Mouse (Mus musculus) forelimb bud, embryonic 11.5 days (tissue): ENCODE data around the gene Slx4.
A peak's percentile ranks its signal among the peaks of the same experiment; 100 is the strongest.
"Not testable (repeated sequence)": the region's sequence is repeated elsewhere in the genome, so short reads cannot be mapped to it uniquely, and the experiment has no call there.

ENCODE experiments used
- DNase-seq: peaks from one replicate; pipeline ENCODE4 v3.0.0-alpha.2; 2012; ENCODE audit warnings: low read depth, low spot score

Gene Slx4

DNA sequence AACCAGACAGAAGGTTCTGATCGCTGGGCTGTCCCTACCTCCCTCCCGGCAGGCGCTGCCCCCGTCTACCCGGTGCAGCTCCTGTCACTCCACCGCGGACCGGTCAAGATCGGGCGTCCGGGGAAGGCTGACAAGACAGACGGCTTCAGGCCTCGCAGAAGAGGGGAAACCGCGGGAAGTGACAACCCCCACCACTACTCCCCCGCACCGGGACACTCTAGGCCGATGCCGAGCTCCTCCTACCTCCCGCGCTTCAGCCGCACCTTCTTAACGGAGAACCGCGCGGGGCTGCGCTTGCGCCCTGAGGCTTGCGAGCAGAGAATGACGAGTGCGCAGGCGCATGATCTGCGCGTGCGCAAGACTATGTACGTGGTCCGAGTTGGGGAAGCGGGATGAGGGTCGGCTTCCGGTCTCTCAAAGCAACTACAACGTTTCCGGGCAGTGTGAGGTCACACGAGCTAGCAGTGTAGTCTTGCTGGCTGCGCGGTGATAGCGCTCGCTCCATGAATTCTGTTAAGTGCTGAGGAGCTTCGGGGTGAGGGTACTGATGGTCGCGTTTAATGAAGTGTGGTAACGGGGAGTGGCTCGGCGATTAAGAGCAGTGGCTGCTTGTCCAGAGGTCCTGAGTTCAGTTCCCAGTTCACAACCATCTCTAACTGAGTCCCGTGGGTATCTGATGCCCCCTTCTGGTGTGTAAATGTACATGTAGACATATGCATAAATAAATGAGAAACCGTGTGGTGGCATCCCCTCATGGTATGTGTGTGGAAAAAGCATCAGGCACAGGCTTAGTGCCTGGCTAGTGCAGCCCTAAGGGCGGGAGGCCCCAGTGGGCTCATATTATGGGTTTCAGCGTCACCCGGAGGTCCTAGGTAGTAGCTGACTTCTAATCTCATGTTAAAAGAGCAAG, at the start of gene Slx4:
Gene Slx4, minus strand, starts transcription at position 282 of the 910 bp plus-strand sequence.
- peak; percentile 99 for DNase-seq

DNA sequence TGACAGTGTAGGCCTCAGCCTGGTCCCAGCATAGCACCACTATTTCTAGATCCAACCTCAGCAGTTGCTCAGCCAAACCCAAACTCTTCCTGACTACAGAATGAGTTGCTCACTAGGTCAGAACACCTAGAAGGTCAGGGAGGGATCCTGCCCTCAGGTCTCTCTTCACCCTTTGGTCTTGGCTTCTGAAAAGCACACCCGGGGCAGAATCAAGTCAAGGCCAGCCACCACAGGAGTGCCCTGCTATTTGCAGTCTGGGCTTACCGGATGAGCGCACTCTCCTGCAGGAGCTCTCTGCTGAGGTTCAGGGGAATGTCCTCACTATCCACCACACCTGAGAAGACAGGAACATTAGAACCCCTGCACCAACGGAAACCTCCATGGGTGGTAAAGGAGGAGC, 49.0 kb upstream of the Slx4 start:
- no peak for DNase-seq

DNA sequence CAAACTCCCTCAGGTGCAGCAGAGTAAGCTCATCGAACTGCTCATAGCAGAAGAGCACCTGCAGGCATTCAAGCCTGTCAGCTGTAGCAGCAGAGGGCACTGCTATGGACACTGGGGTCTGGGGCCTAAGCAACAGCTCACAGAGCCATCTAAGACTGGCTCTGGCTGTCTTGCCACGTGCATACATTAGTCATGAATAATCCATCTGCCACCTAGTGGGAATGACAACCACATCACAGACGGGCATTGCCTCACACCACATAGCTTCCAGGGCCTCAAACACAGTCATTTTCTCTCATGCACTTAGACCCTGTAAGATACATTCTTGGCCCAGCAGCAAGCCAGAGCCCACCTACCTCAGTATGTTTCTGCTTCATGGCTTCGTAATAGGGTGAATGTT, 42.0 kb upstream of the Slx4 start:
- DNase-seq: no peak

DNA sequence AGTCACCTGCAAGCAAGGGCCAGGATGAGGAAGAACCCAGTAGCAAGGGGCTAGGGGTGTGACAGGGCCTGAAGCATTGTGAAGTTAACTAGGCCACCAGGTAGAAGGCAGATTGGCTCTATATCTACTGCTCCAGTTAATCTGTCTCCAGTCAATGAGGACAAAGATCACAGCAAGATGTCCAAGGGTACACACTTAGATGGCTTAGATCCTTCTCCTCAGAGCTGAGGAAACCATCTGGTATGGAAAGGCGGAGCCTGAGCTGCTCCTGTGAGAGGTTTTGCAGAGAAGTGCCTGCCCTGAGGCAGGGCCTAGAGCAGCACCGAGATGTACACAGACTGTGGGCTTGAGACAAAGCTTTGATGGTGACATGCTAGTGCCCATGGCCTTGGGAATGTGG, 40.5 kb upstream of the Slx4 start:
- no peak for DNase-seq

DNA sequence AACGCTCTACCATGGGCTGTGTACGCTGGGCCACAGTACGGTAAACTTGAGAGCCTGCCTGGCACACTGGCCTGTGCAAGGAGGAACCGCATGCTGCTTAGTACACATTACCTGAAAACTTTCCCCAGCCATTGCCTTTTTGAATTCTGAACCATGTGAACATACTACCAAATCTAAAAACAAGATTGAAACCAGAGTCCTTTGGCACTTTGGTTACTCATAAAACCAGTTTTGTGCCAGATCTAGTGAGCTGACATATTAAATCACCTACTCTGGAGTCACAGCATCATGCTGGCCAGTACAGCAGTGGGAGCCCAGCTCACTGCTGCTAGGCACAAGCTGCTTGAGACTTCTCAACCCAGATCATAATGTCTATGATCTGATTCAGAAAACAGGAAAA, 38.1 kb upstream of the Slx4 start:
- no peak for DNase-seq

DNA sequence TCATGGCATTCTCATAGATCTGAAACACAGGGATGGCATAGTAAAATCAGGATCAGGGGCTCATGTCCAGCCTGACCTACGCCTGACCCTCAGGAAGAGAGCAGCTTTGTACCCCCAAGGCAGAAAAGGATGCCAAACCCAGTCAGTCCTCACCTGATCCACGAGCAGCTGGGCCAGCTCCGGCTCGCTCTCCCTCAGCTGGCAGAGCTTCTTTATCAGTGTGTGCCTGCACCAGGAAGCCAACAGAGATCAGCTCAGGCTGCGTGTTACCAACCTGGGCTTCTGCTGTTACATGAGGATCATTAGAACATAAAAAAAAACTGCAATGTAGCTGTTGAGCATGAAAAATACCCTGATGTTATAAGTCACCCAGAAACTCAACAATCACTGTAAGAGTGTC, 36.6 kb upstream of the Slx4 start:
- DNase-seq: no peak

DNA sequence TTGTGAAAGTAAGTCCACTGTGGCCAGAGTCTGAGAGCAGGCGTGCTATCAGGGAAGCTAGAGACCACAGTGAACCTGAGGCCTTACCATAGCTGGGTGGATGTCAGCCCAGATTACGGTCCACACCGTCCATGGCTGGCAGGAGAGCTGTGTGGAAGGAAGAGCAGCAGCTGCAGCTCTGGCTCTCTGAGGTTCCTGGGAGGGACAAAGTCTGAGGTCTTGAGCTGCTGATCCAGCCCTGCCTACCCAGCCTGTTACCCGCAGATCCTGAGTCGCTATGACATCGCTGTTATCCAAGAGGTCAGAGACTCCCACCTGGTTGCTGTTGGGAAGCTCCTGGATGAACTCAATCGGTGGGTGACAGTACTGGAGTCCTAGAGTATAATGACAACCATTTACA, 34.1 kb upstream of the Slx4 start:
- DNase-seq: no peak

DNA sequence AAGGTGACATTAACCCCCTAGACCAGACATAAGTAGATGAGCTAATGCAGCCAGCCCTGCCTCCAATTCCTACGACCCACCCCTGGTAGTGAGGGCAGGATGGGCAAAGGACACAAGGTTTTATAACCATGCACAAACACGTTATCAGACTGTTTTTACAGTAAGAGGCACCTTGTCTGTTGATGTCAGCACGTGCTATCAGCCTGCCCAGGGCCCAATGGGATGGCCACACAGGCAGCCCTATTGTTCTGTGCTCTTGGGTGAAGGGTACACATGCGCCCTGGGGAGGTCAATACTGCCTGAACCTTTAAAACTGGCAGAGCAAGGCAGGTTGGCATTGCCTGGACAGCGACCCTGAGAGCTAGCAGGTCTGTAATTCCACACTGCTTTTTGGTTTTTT, 33.2 kb upstream of the Slx4 start, which contains the start of gene Dnase1:
Gene Dnase1, plus strand, starts transcription at position 136 of the 400 bp plus-strand sequence.
- DNase-seq: no peak

DNA sequence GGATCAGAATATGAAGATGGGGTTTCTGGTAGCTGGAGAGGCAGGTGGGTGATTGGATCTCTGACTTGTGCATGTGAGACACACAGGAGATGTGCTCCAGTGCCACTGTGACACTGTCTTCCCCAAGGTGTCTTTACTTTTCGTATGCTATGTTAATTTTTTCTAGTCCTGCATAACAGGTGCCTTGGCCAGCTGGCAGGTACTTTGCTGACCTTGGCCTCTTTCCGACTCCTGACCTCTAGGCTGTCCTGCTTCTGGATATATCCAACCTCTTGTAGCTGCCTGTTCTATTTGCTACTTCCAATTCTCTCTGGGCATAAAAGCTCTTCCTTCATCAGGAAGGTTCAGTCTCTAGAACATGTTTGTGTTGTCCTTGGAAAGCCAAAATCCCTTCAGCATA, 32.0 kb upstream of the Slx4 start:
- DNase-seq: no peak

DNA sequence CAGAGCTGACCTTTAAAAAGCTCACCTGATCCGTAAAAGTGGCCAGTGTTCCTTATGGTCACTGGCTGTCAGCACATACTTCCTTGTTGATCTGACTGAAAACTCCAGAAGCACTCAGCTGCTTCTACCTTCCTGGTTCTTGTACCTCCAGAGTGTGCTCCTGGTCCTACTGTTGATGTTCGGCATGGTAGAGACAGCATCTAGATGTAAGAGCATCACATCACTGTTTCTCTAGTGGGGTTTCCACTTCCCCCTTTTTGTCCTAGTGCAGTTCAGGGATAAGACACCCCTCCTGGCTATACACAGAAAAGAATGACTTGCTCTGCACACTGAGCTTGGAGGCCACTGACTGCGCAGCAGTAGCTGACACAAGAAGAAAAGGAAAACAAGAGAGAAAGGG, 30.9 kb upstream of the Slx4 start:
- DNase-seq: no peak

DNA sequence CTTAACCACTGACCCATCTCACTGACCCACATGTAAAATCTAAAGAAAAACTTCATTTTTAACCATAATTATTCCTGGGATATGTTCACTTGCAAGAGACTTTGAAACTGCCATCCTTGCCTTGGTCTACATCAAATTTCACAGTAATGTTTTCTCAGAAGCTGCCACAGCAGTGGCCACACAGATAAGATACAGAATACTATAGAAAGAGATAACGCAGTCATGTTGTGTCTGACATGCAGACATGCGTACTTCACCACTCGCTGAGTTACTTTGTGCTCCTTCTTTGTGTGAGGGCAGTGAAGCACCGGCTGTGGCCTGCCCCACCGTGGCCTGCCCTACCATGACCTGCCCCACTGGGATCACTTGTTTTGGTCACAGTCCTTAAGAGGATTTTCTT, 30.4 kb upstream of the Slx4 start:
- no peak for DNase-seq

DNA sequence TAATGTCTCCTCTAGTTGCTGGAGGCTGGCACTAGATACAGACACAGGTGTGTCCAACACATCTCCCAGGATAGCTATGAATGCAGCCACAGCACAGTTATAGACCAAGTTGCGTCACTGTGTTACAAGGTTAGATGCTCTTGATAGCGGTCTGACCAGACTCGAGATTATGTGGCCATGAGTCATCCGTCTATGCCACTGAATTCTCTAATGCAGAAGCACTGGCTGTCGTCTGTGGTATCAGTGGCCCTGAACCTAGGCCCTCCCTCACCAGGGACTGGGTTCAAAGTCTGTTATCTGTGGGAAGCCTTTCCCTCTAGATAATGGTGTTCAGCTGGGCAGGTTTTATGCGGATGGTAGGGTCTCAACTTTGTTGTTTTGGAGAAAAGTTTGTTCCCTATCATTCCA, 28.8 kb upstream of the Slx4 start:
- DNase-seq: no peak

DNA sequence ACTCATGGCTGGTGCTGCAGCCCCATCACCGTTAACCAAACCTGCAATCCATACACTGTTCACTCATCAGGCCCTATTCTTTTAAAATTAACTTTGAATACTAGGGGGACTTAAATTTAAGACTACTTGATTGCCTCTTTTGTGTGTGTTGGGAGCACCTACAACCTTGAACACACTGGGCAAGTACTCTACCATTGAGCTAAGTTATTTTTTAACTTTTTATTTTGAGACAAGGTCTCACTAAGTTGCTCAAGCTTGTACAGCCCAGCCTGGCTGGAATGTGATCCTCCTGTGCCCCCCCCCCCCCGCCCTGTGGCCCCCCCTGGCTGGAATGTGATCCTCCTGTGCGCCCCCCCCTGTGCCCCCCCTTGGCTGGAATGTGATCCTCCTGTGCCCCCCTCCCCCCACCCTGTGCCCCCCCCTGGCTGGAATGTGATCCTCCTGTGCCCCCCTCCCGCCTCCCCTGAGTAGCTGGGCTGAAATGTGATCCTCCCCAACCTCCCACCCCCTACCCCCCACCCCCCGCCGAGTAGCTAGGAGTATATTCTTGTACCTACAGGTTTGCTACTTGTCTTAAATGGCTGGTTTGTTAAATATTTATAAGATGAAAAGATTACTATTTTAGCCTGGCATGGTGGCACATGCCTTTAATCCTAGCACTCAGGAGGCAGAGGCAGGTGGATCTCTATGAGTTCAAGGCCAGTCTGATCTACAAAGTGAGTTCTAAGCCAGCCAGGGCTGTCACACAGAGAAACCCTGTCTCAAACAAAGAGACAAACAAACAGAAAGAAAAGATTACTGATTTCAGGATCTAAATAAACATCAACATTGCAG, 28.1 kb upstream of the Slx4 start:
- no peak for DNase-seq

DNA sequence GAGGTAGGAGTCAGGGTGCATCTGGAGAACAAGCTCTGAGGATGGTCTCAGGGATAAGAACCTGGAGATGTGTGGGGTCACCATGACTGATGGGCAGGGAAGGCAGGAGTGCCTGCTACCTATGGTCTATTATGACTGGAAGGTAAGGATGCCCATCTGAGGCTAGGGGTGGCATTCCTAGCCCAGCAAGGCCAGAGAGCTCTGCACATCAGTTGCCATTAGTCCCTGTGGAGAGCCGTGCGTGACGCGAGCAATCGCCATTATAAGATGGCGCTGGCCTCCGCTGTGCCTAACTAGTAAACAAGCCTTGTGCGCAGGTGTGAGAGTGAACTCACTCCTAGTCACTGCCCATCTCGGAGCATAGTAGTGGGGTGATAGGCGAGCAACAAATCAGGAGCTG, 26.9 kb upstream of the Slx4 start:
- DNase-seq: no peak

DNA sequence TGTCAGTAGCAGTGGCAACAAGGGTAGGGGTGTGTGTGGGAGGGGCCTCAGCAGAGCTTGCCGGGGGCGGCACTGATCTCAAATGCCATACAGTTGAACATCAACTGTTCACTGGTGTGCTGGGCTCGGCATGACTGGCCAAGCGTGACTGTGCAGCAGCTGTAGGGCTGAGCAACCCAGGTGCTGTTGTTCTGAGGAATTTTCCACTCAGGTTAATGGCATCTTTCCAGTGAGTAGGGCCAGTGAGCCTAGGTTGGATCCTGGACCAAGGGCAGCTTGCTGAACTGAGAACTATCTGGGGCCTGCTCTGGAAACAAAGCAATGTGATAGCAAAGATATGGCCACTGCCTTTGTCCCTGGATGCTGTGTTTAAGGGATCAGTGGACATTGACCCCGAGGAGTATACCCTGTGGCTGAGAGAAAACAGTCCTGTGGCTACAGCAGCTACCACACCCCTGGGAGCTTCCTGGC, 25.8 kb upstream of the Slx4 start:
- no peak for DNase-seq

DNA sequence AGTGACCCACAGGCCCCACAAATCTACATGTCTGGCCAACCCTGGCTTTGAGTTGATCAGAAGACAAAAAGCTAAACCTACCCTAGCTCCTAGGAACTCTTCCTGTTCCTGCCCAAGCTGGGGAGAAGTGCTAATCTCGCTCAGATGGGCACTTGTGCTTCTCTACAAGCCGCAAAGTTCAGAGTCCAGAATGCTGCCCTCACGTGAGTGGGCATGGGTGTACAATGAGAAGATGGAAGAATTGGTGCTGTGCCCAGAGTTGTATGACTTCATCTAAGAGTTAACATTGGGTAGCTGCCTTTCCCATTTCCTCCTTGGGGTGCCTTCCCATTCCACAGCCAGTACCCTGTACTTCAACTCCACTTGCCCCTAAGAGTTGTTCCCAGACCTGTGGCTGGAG, 23.6 kb upstream of the Slx4 start:
- DNase-seq: no peak

DNA sequence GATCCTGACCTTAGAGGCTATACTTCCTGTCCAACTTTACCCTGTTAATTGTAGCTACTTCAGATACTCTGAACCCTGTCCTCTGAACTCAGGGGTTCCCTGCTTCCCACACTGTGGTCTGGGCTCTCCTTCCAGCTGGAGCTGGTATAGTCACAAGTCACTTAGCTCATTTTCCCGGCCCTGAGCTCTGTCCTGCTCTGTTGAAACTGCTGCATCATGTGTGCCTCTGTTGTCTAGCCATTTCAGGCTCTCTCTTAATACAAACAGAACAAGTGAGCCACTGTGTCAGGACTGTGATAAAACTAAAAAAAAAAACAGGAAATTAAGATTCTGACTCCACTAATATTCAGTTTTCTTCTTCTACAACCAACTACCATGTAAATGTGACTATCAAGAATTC, 23.1 kb upstream of the Slx4 start:
- no peak for DNase-seq

DNA sequence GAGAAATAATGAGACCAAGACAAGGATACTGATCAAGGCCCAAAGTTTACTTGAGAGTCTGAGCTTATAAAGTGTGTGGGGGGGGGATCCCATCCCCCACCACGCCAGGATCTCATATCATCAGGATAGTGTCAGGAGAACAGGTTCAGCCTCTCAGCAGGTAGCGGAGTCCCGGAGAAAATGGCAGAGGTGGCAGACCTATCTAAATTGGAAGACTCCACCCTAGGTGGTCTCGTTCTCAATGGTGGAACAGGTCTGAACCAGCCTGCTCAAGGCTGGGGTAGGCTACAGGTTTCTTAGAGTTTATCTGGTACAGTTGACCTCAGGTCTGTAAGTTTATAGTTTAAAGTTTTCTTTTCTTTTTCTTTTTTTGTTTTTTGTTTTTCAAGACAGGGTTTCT, 19.1 kb upstream of the Slx4 start:
- no peak for DNase-seq

DNA sequence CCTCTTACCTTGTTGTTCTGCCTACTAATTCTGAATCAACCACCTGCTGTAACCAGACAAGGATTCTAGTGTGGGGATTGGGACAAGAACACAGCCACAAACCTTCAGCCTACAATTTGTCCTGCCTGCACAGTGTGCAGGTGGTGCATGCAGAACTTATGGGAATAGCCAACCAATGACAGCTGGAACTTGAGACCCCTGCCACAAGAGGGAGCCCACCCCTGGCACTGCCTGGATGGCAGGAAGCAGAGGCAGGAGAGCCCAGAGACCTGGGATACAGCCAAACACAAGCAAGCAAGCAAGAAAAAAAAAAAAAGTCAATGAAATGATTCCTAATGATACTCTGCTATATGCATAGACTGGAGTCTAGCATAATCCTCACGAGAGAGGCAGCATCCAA, 17.7 kb upstream of the Slx4 start:
- no peak for DNase-seq

DNA sequence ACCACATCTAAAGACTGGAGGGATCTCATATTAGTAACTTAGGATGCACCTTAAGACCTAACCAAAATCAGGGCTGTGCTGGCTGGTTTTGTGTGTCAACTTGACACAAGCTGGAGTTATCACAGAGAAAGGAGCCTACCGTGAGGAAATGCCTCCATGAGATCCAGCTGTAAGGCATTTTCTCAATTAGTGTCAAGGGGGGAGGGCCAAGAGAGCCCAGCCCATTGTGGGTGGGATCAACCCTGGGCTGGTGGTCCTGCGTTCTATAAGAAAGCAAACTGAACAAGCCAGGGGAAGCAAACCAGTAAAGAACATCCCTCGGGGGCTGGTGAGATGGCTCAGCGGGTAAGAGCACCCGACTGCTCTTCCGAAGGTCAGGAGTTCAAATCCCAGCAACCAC, 13.9 kb upstream of the Slx4 start:
- DNase-seq: not testable (repeated sequence)

DNA sequence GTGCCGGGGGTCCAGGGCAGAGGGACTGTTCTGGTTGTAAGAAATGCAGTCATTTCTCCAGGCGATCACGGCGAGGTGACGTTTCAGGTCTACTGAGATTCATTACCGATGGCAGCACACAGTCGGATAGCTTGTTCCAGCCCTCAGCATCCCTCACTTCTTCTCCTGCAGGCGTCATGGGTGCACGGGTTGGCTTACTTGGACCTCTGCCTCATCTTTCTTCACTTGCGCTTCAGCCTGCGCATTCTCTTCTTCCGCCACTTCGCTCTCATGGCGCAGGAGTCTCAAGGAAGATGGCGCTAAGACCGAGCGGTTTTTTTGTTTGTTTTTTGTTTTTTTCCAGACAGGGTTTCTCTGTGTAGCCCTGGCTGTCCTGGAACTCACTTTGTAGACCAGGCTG, 13.2 kb upstream of the Slx4 start:
- DNase-seq: not testable (repeated sequence)

DNA sequence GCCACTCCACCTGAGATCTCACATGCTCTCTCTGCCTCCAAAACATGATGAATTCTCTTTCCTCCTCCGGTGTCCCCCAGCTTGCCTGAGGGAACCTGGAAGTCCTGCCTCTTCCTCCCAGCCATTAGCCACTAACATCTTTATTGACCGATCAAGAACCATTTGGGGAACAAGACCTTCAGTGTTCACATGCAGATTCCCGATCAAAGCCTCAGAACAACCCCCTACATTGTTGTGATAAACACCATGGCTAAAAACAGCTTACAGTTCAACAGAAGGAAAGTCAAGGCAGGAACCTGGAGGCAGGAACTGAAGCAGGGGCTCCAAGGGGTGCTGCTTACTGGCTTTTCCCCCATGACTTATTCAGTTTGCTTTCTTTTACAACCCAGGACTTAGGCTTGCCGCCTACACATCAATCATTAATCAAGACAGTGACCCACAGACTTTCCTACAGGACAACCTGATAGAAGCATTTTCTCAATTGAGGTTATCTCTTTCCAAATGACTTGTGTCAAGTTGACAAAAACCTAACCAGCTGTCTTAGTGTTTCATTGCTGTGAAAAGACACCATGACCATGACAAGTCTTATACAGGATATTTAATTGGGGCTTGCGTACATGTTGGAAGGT, 10.6 kb upstream of the Slx4 start:
- DNase-seq: no peak
